Mouse (Mus musculus): ENCODE measurements at regions not wholly inside any gene's neighbourhood (a gene's known extent, or its start where the extent isn't known, plus 50 kb on each side); places are given as distances from the start of the nearest gene placed in this dataset.
A peak's percentile ranks its signal among the peaks of the same experiment; 100 is the strongest.

DNA sequence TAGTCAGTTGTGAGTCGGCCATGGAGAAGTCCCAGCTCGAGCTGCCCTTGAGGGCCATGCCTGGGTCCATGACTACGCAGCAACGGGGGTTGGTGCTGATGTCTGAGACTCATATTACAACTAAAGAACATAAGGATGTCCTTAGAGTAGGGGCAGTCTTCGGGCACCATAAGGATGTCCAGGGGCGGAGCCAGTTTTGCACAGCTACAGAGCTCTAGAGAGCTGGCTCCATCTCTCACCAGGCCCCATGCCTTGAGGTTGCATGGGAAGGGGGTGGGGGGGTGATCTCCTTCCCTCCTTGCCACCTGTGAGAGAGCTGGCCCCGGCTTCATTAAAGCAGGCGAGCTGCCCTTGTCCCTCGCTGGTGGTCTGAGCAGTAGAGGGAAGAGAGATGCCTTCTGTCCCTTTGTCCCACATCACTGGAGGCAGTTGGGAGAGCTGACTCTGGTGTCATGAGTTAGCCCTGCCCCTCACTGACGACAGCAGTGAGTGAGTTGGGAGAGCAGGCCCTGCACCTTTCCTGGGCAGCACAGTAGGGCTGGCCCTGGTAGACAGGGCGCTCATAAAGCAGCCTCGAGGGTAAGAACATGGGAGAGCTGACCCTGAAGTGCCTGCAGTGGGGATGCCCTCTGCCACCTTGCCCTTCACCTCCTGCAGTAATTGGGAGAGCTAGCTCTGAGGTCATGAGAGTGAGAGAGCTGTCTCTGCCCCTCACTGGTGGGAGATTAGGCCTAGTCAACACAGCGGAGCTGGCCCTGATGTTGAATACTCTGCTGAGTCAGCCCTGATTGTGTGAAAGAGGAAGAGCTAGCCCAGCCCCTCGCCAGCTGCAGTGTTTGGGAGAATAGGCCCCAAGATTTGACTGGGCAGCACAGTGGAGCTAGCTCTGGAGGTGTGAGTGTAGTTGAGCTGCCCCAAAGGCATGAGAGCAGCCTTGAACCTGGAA, 78.9 kb upstream of the Abca1 start:
- TF ChIP-seq GATA1 (IDR thresholded peaks at IDR 0.05; ENCODE audit: low read depth, low read length) (0 out of 2 replicates have a peak, but pooled peaks have one; percentile 11), EP300 (IDR thresholded peaks at IDR 0.05; ENCODE audit: low read depth in 1 of 2, low read length in 2 of 2) (peak; percentile 76 to 77), CTCF (IDR thresholded peaks at IDR 0.05 in 2 of 3, conservative IDR thresholded peaks at IDR 0.05 in 1 of 3; ENCODE audit: control insufficient read depth in 1 of 3, insufficient read depth in 1 of 3, low read depth in 2 of 3, low read length in 3 of 3, poor library complexity in 1 of 3, severe bottlenecking in 1 of 3) (no peak), POLR2A (IDR thresholded peaks at IDR 0.05; ENCODE audit: control insufficient read depth in 1 of 2, insufficient read depth in 1 of 2, low read depth in 1 of 2, low read length in 2 of 2, poor library complexity in 1 of 2) (peak in 1 of 2 experiments; percentile 43; a peak in 1 of 4 replicates), KAT2A (conservative IDR thresholded peaks at IDR 0.05; ENCODE audit: low read depth, low read length) (no peak), NELFE (IDR thresholded peaks at IDR 0.05; ENCODE audit: low read depth, low read length) (peak; percentile 40; the same call in 1 of the 2 replicates), RAD21 (IDR thresholded peaks at IDR 0.05; ENCODE audit: low read depth, low read length) (no peak), ZMIZ1 (IDR thresholded peaks at IDR 0.05; ENCODE audit: low read depth, low read length) (no peak), MEF2A (IDR thresholded peaks at IDR 0.05; ENCODE audit: extremely low read depth, insufficient replicate concordance, low read depth, low read length, poor library complexity, severe bottlenecking) (no peak), TAL1 (IDR thresholded peaks at IDR 0.05; ENCODE audit: low read length) (no peak), RCOR1 (IDR thresholded peaks at IDR 0.05; ENCODE audit: low read depth, low read length) (peak; percentile 76)
